Mouse (Mus musculus) neural tube, embryonic 13.5 days (tissue): ENCODE data around the gene Hist1h2af. TPM values are rescaled to one million over a fixed set of nuclear protein-coding genes. Genes with fewer than 3 reads are reported as not detected.
"Not testable (repeated sequence)": the region's sequence is repeated elsewhere in the genome, so short reads cannot be mapped to it uniquely, and the experiment has no call there.

Experiments
- ATAC-seq: fragments of 200-750 bp; cut with Nextera tagmentation; 2 replicates; pipeline ENCODE4 v1.8.0; 2017; ENCODE audit warnings: low read depth, mild to moderate bottlenecking, moderate TSS enrichment, moderate library complexity
- H3K27ac ChIP-seq: fragments of 300-500 bp; sonication (generic); replicated peaks from 2 replicates; pipeline ENCODE4 v1.5.1; 2015; ENCODE audit warnings: moderate library complexity, mild to moderate bottlenecking, inconsistent platforms
- H3K27me3 ChIP-seq: fragments of 300-500 bp; sonication (generic); 2 replicates; pipeline ENCODE4 v1.6.1; 2015; ENCODE audit warnings: mild to moderate bottlenecking, inconsistent platforms
- H3K36me3 ChIP-seq: fragments of 300-500 bp; sonication (generic); 2 replicates; pipeline ENCODE4 v1.6.1; 2015; ENCODE audit warnings: mild to moderate bottlenecking, inconsistent platforms
- H3K4me1 ChIP-seq: fragments of 300-500 bp; sonication (generic); replicated peaks from 2 replicates; pipeline ENCODE4 v1.6.1; 2015; ENCODE audit warnings: inconsistent platforms
- H3K4me2 ChIP-seq: fragments of 300-500 bp; sonication (generic); 2 replicates; pipeline ENCODE4 v1.6.1; 2015; ENCODE audit warnings: inconsistent platforms, mild to moderate bottlenecking, moderate library complexity
- H3K4me3 ChIP-seq: fragments of 300-500 bp; sonication (generic); 2 replicates; pipeline ENCODE4 v1.5.1; 2015; ENCODE audit warnings: mild to moderate bottlenecking, inconsistent platforms
- H3K9ac ChIP-seq: fragments of 300-500 bp; sonication (generic); 2 replicates; pipeline ENCODE4 v1.6.1; 2015; ENCODE audit warnings: moderate library complexity, mild to moderate bottlenecking, inconsistent platforms
- H3K9me3 ChIP-seq: fragments of 300-500 bp; sonication (generic); 2 replicates; pipeline ENCODE4 v1.6.1; 2016; ENCODE audit warnings: inconsistent platforms
- WGBS: fragments of 180-500 bp; shearing (Covaris S2); methylation state at CpG from one replicate; pipeline ENCODE4 v1.1.7; 2015; 5-methylcytosine and 5-hydroxymethylcytosine counted together
- polyA plus RNA-seq: library from polyadenylated mRNA; unstranded; fragments of >200 nt; fragmentation: Nextera tagmentation; extraction: Ambion mirVana; gene quantifications from 2 replicates; pipeline ENCODE4 v1.2.1, GENCODE M21; 2015

The Hist1h2af gene
- polyA plus RNA-seq, 1 experiment from 2014 or later = not detected

DNA sequence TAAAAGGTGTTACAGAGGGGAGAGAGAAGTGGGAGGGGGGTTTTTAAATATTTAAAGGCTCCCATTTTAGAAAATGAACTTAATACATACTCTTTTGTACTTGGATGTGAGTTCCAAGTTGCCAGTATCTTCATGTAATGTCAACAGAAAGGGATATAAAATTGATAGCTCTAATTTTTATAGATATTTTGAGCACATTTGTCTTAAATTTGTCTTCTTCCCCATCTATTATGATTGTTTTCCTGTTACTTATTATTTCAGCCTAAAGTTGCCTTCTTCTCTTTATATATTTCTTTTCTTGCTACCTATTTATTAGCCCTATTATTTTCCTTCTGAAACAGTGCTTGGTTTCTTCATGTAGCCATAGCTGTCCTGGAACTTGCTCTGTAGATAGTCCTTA is 19.3 kb downstream of the Hist1h2af start, which contains the start of gene Hist1h1d:
TSS of gene Hist1h1d (plus strand) at position 301 of the 400 bp plus-strand sequence.
- peaks cover 36% of the 10 kb centered on the region for H3K4me1 ChIP-seq
- H3K4me2 ChIP-seq = peak within 1 kb of the TSS; percentile 100
- H3K9ac ChIP-seq = peak within 1 kb of the TSS; percentile 82; the same call in 1 of the 2 replicates
- no peak within 1 kb of the TSS for H3K4me3 ChIP-seq
- peak within 1 kb of the TSS; percentile 93 for H3K27ac ChIP-seq
- no peak for ATAC-seq
- H3K9me3 ChIP-seq = no peaks in the 10 kb centered on the region
- H3K36me3 ChIP-seq = no peaks in the 10 kb centered on the region
- no peaks in the 10 kb centered on the region for H3K27me3 ChIP-seq

DNA sequence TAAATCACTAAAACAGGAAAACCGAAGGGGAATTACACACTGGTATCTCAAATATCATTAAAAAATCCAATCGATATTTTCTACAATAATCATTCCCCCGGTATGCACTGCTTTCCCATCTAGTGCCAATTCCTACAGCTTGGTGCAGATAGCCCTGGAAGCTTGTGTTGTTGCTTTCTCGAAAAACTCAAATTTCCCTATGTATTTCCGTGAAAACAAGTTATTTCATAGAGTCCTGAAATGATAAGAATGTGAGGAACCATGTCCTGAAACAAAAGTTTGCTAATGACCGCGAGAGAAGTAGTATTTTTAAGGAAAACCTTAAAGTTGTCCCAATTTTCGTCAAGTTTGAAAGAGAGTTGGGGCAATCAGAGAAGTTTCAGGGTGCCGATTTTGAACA is 20.7 kb downstream of the Hist1h2af start:
- Histone ChIP-seq H3K4me2 (peak overlapping the region; percentile 100), H3K4me1 (peaks cover 36% of the 10 kb centered on the region), H3K27me3 (no peaks in the 10 kb centered on the region), H3K36me3 (no peaks in the 10 kb centered on the region), H3K27ac (peak overlapping the region; percentile 93), H3K9ac (peak overlapping the region; percentile 82), H3K4me3 (peak overlapping the region; percentile 53), H3K9me3 (no peaks in the 10 kb centered on the region)
- ATAC-seq = no peak
- WGBS = 25% methylated on average over 9 of the region's 9 CpGs

- Histone ChIP-seq H3K36me3 (no peaks in the 10 kb centered on the region), H3K27ac (peak overlapping the region; percentile 93), H3K4me3 (peak overlapping the region; percentile 53), H3K9me3 (no peaks in the 10 kb centered on the region), H3K9ac (peak overlapping the region; percentile 82), H3K4me1 (peaks cover 36% of the 10 kb centered on the region), H3K27me3 (no peaks in the 10 kb centered on the region), H3K4me2 (peak overlapping the region; percentile 100)
- WGBS = under 1% methylated on average over 54 of the region's 54 CpGs
- ATAC-seq = peak; percentile 83
These were observed 21.5 kb downstream of the Hist1h2af start for GRCm38 (mm10) chr13:23554925-23555838.

DNA sequence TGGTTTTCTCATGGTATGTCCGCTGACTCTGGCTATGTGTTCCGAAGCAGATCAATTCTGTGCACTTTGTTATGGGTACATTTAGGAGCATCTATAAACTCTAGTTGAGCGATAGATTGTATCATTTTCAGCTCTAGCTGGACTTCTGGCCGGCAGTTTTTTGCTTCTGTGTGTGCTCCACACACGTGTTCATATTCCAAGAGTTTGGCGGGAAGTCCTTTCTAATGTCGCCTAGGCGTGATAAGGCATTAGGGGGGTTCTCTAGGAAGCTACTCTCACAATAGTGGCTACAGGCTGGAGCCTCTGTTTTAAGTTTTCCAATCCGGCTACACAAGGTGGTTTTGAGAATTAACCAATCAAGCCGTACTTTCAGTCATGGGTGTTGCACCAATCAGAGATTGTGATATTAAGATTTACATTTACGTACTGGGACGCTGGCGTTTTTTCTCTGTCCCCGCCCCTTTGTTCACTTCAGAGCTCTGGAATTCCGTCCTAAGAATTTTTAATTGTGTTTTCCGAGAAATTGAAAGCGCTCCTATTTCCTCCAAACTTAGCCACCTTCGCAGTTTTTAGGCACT is 22.2 kb downstream of the Hist1h2af start:
- peak; percentile 82 for ATAC-seq
- peak overlapping the region; percentile 100 for H3K4me2 ChIP-seq
- under 1% methylated on average over 18 of the region's 18 CpGs for WGBS

GRCm38 (mm10) chr13:23556906-23557305 is 23.2 kb downstream of the Hist1h2af start:
- Histone ChIP-seq H3K9ac (0 out of 2 replicates have a peak overlapping the region, but pooled peaks have one; percentile 13), H3K27me3 (no peaks in the 10 kb centered on the region), H3K4me2 (no peak overlapping the region; the same call in 1 of the 2 replicates), H3K9me3 (no peaks in the 10 kb centered on the region), H3K4me1 (peaks cover 32% of the 10 kb centered on the region), H3K4me3 (no peak overlapping the region), H3K27ac (no peak overlapping the region), H3K36me3 (no peaks in the 10 kb centered on the region)
- no peak for ATAC-seq
- WGBS = 81% methylated on average over 3 of the region's 3 CpGs

More for the DNA sequence above, 22.2 kb downstream of the Hist1h2af start:
- Histone ChIP-seq H3K27me3 (no peaks in the 10 kb centered on the region), H3K9ac (peak overlapping the region; percentile 82), H3K4me1 (peaks cover 34% of the 10 kb centered on the region), H3K27ac (peak overlapping the region; percentile 93), H3K36me3 (no peaks in the 10 kb centered on the region), H3K9me3 (no peaks in the 10 kb centered on the region), H3K4me3 (peak overlapping the region; percentile 53)

- H3K27me3 ChIP-seq, H3K27ac ChIP-seq, ATAC-seq, H3K4me3 ChIP-seq, H3K9ac ChIP-seq, H3K36me3 ChIP-seq, H3K9me3 ChIP-seq: not testable (repeated sequence)
- Histone ChIP-seq H3K4me1 (peaks cover 13% of the 10 kb centered on the region), H3K4me2 (peak overlapping the region; percentile 26; the same call in 1 of the 2 replicates)
- 22% methylated on average over 2 of the region's 2 CpGs for WGBS
These were observed 27.0 kb downstream of the Hist1h2af start for GRCm38 (mm10) chr13:23560699-23561098.

- not testable (repeated sequence) for H3K36me3 ChIP-seq, H3K27me3 ChIP-seq, ATAC-seq, H3K4me1 ChIP-seq, H3K9me3 ChIP-seq
- H3K27ac ChIP-seq = peak overlapping the region; percentile 98
- H3K4me3 ChIP-seq = peak overlapping the region; percentile 45
- 0% methylated on average over 2 of the region's 5 CpGs for WGBS
- peak overlapping the region; percentile 75 for H3K4me2 ChIP-seq
- peak overlapping the region; percentile 74 for H3K9ac ChIP-seq
These were observed 27.8 kb downstream of the Hist1h2af start for GRCm38 (mm10) chr13:23561531-23561882.

- Histone ChIP-seq H3K4me3 (peak within 1 kb of the TSS; percentile 45), H3K27ac (peak within 1 kb of the TSS; percentile 98), H3K9ac (peak within 1 kb of the TSS; percentile 75), H3K4me2 (peak within 1 kb of the TSS; percentile 75)
- H3K9me3 ChIP-seq, H3K36me3 ChIP-seq, H3K27me3 ChIP-seq, H3K4me1 ChIP-seq: not testable (repeated sequence)
- peak; percentile 96 for ATAC-seq
- under 1% methylated on average over 47 of the region's 67 CpGs for WGBS
These were observed 28.4 kb downstream of the Hist1h2af start, which contains the start of gene Hist1h3e for GRCm38 (mm10) chr13:23561883-23562659. Gene Hist1h3e (minus strand): TSS chr13:23562369.

DNA sequence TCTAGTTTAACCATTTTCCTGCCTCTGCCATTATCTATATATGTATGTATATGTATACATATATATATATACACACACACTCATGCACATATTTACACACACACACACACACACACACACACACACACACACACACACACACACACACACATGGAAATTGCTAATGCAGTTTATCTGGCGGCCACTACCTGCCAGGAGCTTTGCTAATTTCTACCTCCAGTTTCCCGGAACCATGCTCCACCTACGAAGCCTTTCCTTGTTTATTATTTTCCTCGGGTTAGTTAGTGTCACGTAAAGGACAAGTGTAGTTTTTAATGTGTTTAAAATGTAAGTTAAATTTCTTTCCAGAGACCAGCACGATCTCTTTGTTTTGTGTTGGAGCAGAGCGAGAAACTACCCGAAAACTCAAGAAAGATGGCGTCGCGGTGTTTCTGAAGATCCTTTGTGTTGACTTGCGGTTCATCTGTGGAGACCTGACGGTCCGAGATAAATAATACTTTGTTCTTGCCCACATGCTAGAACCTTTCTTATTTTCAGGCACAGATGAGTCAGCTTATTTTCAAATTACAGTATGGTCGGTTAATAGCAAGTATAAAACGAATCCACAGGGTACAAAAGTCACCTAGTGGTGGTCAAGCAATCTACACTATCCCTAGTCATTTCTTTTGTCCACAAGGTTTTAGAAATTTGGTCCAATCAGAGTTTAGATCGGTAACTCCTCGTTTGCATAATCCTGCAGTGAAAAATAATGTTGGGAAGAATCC is 29.2 kb downstream of the Hist1h2af start:
- 3% methylated on average over 18 of the region's 18 CpGs for WGBS
- Histone ChIP-seq H3K9ac (peak overlapping the region; percentile 75), H3K27ac (peak overlapping the region; percentile 98), H3K4me1 (peaks cover 3% of the 10 kb centered on the region; the same call in 1 of the 2 replicates), H3K27me3 (no peaks in the 10 kb centered on the region), H3K36me3 (no peaks in the 10 kb centered on the region), H3K9me3 (no peaks in the 10 kb centered on the region), H3K4me3 (peak overlapping the region; percentile 45), H3K4me2 (peak overlapping the region; percentile 75)
- peak; percentile 57 for ATAC-seq

DNA sequence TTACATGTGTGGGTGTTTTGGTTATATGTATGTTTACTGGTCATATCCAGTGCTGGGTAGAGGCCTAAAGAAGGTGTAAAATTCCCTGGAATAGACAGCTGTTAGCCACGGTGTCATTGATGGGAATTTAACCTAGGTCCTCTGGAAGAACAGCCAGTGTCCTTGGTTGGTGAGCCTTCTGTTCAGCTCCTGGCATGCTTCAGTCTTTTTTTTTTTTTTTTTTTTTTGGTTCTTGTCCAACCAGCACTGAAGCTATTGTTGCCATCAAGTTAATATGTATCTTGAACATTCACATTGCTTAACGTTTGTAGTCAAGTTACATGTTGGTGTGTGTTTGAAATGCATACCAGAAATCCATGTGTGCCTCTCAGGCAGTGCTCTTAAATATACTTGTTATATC is 30.8 kb downstream of the Hist1h2af start:
- peaks cover 3% of the 10 kb centered on the region; the same call in 1 of the 2 replicates for H3K4me1 ChIP-seq
- ATAC-seq = no peak
- H3K27ac ChIP-seq = peak overlapping the region; percentile 98
- H3K27me3 ChIP-seq = no peaks in the 10 kb centered on the region
- H3K9ac ChIP-seq = no peak overlapping the region
- H3K4me3 ChIP-seq = no peak overlapping the region
- no peaks in the 10 kb centered on the region for H3K36me3 ChIP-seq
- H3K4me2 ChIP-seq = no peak overlapping the region
- no peaks in the 10 kb centered on the region for H3K9me3 ChIP-seq
- WGBS = 82% methylated on average over 2 of the region's 2 CpGs
